Mouse (Mus musculus) heart, postnatal 14 days (tissue): ENCODE data around the gene Gm20683. TPM values are rescaled to one million over a fixed set of nuclear protein-coding genes. Genes with fewer than 3 reads are reported as not detected.
A peak's percentile ranks its signal among the peaks of the same experiment; 100 is the strongest.
"Not testable (repeated sequence)": the region's sequence is repeated elsewhere in the genome, so short reads cannot be mapped to it uniquely, and the experiment has no call there.

Experiments
- DNase-seq, 2 experiments: peaks; one replicate each; pipeline ENCODE4 v3.0.0; 2021 to 2022
- intact Hi-C: fragments of 180-260 bp; cut with DNase I; formaldehyde crosslinking; loops from one replicate; pipeline ENCODE4 v1.15.1; 2025
- microRNA-seq, 2 experiments: library from miRNA; unstranded; fragments of <30 nt; microRNA quantifications; one replicate each; pipeline ENCODE4 v1.2.0; 2021 to 2022
- total RNA-seq, 2 experiments: library from RNA; stranded (reverse); gene quantifications; 2 replicates each; pipeline ENCODE4 v1.2.3; 2021

The Gm20683 gene
- total RNA-seq, 2 experiments from 2014 or later: 2.9 to 3.0 TPM

GRCm38 (mm10) chr17:25807452-25807851, 34.1 kb downstream of the Gm20683 start:
- intact Hi-C loops, DNase-seq: not testable (repeated sequence)

DNA sequence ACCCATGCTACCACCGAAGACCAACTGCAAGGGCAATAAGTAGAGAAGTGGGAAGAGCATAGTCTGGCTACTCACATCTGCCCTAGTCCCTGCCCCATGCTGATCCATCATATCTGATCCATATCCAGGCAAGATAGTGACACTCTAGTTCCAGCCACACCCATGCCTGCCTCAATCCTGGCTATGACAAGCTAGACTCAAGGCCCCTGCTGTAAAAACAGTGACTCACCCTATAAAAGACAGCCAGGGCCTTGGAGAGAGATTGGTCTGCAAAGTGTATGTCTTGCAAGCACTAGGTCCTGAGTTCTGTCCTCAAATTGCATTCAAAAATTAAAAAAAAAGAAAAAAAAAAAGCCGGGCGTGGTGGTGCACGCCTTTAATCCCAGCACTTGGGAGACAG, 35.1 kb downstream of the Gm20683 start:
- no peak for DNase-seq
- intact Hi-C loops: no loop called here

DNA sequence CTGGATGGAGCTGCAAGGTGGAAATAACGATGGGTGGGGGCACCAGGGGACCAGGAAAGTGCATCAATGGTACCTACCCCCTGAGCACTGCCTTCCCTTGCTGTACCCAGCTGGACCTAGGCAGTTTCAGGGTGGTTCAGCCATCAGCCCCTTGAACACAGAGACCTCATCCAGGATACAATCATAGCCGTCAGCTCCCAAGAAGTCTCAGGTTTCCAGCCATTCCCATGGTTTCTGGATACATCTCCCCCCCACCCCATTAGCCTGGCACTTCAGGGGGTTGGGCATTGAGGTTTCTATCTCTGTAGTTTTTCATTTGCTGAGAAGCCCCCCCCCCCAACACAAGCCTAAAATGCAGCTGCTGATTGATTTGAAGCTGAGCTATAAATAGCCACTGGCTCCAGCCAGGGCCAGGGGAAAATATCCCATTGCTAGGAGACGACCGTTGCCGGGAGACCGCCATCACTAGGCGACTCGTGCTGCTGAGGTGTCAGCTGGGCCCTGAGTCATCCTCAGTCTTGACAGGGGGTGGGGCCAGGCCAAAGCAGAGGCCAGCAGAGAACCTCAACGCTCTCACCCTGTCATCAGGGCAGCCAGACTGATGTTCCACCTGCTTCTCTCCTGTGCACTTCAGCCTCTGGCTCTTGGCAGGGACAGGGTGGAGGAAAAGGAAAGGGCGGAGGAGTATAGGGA, 38.6 kb downstream of the Gm20683 start:
- intact Hi-C loops: loop anchor here (5.0 kb wide), 1 partner anchor 226 kb away; the partner anchor contains the start of gene Lmf1
- peak; percentile 51 to 74 for DNase-seq

- intact Hi-C loops: loop anchor here (1.0 to 5.0 kb wide), 3 partner anchors 28 to 224 kb away; partner anchors contain the start of genes Lmf1 and Narfl
- peak; percentile 60 to 78 for DNase-seq
Observed at GRCm38 (mm10) chr17:25801029-25801428, 40.5 kb downstream of the Gm20683 start.

- peak; percentile 90 to 91 for DNase-seq
- intact Hi-C loops: no loop called here
Observed at GRCm38 (mm10) chr17:25796951-25797369, 44.6 kb downstream of the Gm20683 start, which contains the start of gene Metrn. Gene Metrn, minus strand, starts transcription at chr17:25797136.

GRCm38 (mm10) chr17:25796211-25796771, 45.3 kb downstream of the Gm20683 start:
- peak; percentile 61 to 68 for DNase-seq
- intact Hi-C loops: no loop called here

DNA sequence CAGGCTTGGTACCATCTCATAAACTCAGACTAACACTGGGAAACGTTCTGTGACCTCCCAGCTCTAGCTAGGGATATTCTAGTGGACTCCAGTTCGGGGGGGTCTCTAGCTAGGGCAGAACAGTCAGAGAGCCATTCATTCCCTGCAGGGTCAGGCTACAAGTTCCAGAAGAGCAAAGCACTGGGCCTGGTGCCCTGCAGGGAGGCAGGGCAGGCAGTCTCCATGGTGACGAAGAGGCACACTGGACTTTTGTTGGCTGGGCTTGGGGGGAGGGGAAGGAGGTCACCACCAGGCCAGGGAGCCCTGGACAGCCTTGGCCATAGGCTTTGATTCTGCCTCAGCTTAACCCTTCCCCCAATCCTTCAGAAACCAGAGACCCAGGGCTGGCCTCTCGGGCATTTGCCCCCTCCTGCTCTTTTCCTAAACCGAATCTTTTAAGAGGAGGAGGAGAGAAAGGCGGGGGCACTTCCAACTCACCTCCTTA, 45.9 kb downstream of the Gm20683 start, which contains the start of gene AC134908.4:
Gene AC134908.4, minus strand, starts transcription at position 51 of the 484 bp plus-strand sequence.
- intact Hi-C loops: no loop called here
- DNase-seq: no peak

GRCm38 (mm10) chr17:25794998-25795397, 46.6 kb downstream of the Gm20683 start:
- intact Hi-C loops: no loop called here
- no peak for DNase-seq

DNA sequence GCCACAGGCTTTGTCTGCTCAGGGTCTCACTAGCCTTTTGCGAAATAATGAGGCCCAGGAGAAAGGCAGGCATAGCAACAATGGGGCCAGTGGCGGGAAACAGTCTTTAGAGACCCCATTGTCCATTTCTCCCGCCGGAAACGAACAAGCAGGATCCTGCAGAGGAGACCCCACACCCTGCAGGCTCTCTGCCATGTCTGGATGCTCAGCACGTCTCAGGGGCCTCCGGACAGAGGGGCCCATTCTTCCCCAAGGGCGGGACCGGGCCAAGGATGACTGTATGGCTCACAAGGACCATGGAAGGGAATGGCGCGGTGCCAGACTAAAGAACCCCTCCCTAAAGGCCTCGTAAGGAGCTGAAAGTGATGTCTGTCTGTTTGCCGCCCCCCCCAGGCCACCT, 47.4 kb downstream of the Gm20683 start:
- intact Hi-C loops: no loop called here
- no peak for DNase-seq

GRCm38 (mm10) chr17:25792615-25793014, 48.9 kb downstream of the Gm20683 start, which contains the start of gene Fam173a:
Gene Fam173a, minus strand, starts transcription at chr17:25792901.
- peak; percentile 84 to 85 for DNase-seq
- intact Hi-C loops: no loop called here

DNA sequence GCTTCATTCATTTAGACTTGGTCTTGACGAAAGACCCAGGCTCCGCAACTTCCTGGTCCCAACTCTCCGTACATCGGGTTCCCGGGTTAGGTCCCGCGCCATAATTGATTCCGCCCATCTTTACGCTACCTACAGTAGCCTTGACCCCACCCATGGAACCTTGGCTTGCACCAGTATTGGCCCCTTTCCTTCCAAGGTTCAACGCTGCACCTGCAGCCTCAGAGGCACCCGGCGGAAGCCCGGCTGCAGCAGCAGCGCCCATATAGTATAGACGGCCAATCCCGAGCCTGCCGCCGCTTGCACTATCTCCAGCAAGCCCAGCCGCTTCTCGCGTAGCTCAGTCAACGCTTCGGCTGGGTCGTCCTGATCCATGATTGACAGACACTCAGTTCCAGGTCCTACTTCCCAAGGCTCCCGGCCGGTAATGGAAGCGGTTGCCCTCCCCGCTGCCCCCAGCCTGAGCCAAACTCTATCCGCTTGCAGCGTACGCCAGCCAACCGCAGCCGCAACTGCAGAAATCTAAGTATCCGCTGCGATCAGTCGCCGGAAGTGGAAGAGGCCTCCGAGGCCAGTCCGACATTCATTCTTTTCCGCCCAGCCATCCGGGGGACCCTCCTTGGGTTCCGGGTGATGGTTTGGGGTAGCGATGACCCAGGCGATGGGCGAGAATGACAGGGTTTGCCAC, 49.6 kb downstream of the Gm20683 start:
- peak; percentile 84 to 90 for DNase-seq
- intact Hi-C loops: no loop called here

GRCm38 (mm10) chr17:25791320-25791842, 50.2 kb downstream of the Gm20683 start:
- no peak for DNase-seq
- intact Hi-C loops: no loop called here

DNA sequence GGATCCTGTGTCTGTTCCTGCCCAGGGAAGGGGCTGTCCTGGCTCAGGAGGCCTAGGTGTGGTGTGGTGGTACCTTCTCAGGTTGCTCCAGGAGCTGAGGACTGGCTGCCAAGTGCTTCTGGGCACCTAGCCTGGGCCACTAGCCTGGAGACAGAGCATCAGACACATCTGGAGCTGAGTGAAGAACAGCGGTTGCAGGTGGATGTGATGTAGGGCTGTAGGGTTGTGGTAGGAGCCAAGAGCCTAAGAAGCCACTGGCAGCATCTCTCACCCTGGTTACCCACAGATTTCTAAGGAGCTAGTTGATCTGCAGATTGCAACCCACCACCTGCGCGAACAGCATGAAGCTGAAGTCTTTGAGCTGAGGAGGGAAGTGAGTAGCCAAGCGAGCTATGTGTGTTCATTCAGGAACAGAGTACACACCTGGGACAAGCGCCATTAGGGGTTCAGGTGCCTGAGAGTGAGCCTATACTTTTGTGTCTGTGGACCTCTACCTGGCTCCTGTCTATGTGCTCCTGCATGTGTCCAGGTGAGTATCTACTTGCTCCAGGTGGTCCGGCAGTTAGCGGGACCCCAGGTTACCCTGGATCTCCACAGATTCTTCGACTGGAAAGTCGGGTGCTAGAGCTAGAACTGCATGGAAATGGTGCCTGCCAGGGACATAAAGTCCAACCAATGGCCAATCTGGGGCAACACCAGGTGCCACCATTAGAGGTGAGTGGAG, 54.6 kb downstream of the Gm20683 start:
- no peak for DNase-seq
- intact Hi-C loops: no loop called here

GRCm38 (mm10) chr17:25786280-25786679, 55.3 kb downstream of the Gm20683 start, which contains the start of gene Ccdc78:
Gene Ccdc78, plus strand, starts transcription at chr17:25786580.
- intact Hi-C loops: no loop called here
- DNase-seq: no peak

DNA sequence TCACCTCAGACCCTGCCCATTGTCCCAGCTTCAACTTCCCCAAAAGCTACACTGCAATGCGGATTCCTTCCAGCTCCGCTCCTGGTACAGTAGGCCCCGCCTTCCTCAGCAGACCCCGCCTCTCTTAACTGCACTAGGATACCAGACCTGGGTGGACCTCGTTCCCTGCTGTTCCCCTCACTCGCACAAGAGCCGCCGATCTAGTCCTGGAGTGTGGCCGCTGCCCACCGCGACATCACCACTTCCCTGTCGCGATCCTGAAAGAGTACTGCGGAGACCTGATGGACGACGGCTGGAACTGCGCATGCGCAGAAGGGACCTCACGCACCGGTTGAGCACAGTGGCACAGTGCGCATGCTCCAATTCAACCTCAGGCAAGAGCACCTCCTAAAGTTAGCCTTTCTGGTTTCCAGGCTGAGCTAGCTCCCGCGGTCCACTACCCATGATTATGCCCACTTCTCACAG, 56.2 kb downstream of the Gm20683 start, which contains the start of gene Haghl:
Gene Haghl, minus strand, starts transcription at position 393 of the 465 bp plus-strand sequence.
- intact Hi-C loops: no loop called here
- peak; percentile 95 to 96 for DNase-seq

Small RNA genes within 50 kb of the gene (microRNA-seq; reads per million reads assigned to microRNA genes)
- 1.1 to 2.8 reads per million in 2 experiments for gene Mir3082

Other genes starting within 250 kb of the Gm20683 start
- 1 to 10 TPM; 1.7 to 2.1 TPM for gene Gng13, start 124.6 kb downstream of the Gm20683 start, total RNA-seq
- 1 to 10 TPM; 1.1 to 4.4 TPM for gene Chtf18, start 114.3 kb downstream of the Gm20683 start, total RNA-seq
- 1 to 10 TPM; 5.0 to 5.4 TPM for gene Rpusd1, start 114.1 kb downstream of the Gm20683 start, total RNA-seq
- not detected for gene Mslnl, start 105.7 kb downstream of the Gm20683 start, total RNA-seq
- 10 to 100 TPM; 30.0 to 34.5 TPM for gene Msln, start 87.4 kb downstream of the Gm20683 start, total RNA-seq
- 10 to 100 TPM; 44.8 TPM for gene Narfl, start 68.0 kb downstream of the Gm20683 start, total RNA-seq
- 10 to 100 TPM; 15.0 to 15.1 TPM for gene Haghl, start 56.1 kb downstream of the Gm20683 start, total RNA-seq
- under 1 TPM in 1 of 2 experiments, not detected in 1; 0.17 TPM for gene Ccdc78, start 55.2 kb downstream of the Gm20683 start, total RNA-seq
- 10 to 100 TPM; 36.4 to 37.4 TPM for gene Fam173a, start 48.9 kb downstream of the Gm20683 start, total RNA-seq
- gene AC134908.4, start 46.1 kb downstream of the Gm20683 start, total RNA-seq: not detected
- 10 to 100 TPM; 67.1 to 74.7 TPM for gene Metrn, start 44.6 kb downstream of the Gm20683 start, total RNA-seq
- gene Fbxl16, start 32.7 kb downstream of the Gm20683 start, total RNA-seq: 1 to 10 TPM in 1 of 2 experiments, under 1 TPM in 1; 1.00 to 1.2 TPM
- 10 to 100 TPM; 10.5 to 11.0 TPM for gene Wdr24, start 18.1 kb downstream of the Gm20683 start, total RNA-seq
- 10 to 100 TPM; 33.1 to 34.1 TPM for gene Jmjd8, start 12.9 kb downstream of the Gm20683 start, total RNA-seq
- 100 to 1,000 TPM; 106 to 109 TPM for gene Stub1, start 8.4 kb downstream of the Gm20683 start, total RNA-seq
- gene Rhbdl1, start 4.5 kb downstream of the Gm20683 start, total RNA-seq: 1 to 10 TPM; 2.5 to 3.1 TPM
- 100 to 1,000 TPM; 103 to 105 TPM for gene Rhot2, start 3.1 kb upstream of the Gm20683 start, total RNA-seq
- gene Wdr90, start 19.7 kb upstream of the Gm20683 start, total RNA-seq: 1 to 10 TPM; 5.2 to 5.7 TPM
- 100 to 1,000 TPM; 226 to 230 TPM for gene Mcrip2, start 27.0 kb upstream of the Gm20683 start, total RNA-seq
- gene Mettl26, start 33.3 kb upstream of the Gm20683 start, total RNA-seq: 10 to 100 TPM; 11.3 to 13.2 TPM
- gene Wfikkn1, start 39.1 kb upstream of the Gm20683 start, total RNA-seq: under 1 TPM; 0.91 to 1.00 TPM
- gene Rab40c, start 78.0 kb upstream of the Gm20683 start, total RNA-seq: 10 to 100 TPM; 14.4 to 20.0 TPM
- 10 to 100 TPM; 60.6 to 62.7 TPM for gene Pigq, start 103.2 kb upstream of the Gm20683 start, total RNA-seq
- gene Nhlrc4, start 103.2 kb upstream of the Gm20683 start, total RNA-seq: under 1 TPM in 1 of 2 experiments, not detected in 1; 0.17 TPM
- not detected for gene A930017K11Rik, start 110.8 kb upstream of the Gm20683 start, total RNA-seq
- gene Capn15, start 144.0 kb upstream of the Gm20683 start, total RNA-seq: 10 to 100 TPM; 11.4 to 13.1 TPM
- gene Rab11fip3, start 227.8 kb upstream of the Gm20683 start, total RNA-seq: 10 to 100 TPM; 22.7 to 25.3 TPM
- gene Decr2, start 248.6 kb upstream of the Gm20683 start, total RNA-seq: 10 to 100 TPM; 10.9 to 13.0 TPM